ENCODE assay signal across 9 mouse cellular contexts in the genomic region with DNA sequence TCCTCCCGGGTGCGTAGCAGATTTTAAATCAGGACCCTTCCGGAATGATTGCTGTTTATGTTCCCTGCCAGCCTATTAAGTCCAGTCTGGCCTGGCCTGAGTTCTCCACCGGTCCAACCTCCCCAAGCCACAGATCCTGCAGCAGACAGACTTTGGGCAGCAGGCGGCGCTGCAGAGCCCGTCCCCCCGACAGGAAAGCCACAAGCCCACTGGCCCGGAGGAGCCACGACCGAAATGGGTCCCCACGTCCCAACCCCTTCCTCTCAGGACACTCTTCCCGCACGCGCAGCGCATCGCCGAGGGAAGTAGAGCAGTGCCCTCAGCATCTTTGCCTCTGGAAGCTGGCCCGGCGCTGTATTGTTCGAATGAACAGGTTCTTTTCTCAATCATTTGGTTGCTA. TPM values are rescaled to one million over a fixed set of nuclear protein-coding genes. Genes with fewer than 3 reads are reported as not detected.
DNase-seq lines count a peak whose midpoint lies in the region; ATAC-seq and TF ChIP-seq lines count a peak whose summit lies in the region.
"Had no signal": no experiment of that assay in that cellular context is flagged by ENCODE, and none has a peak within 500 bp of the region (broad histone marks: within the 10 kb centered on the region; RNA-seq: fewer than 3 reads in every experiment).

No protein-coding gene starts in this region.

- TF ChIP-seq CTCF in liver, adult 2 months (IDR thresholded peaks at IDR 0.05; ENCODE audit: low read depth, low read length): peak; percentile 71

- H3K27me3 ChIP-seq in embryonic facial prominence, embryonic 14.5 days (replicated peaks; ENCODE audit: control insufficient read depth, insufficient read depth, low read length): peaks cover 27% of the 10 kb centered on the region; the same call in 1 of the 2 replicates
- H3K27me3 ChIP-seq in heart, embryonic 12.5 days (replicated peaks): no peaks in the 10 kb centered on the region
- H3K27me3 ChIP-seq in kidney, embryonic 14.5 days (ENCODE audit: control insufficient read depth, insufficient read depth, low read length): peaks cover 5% of the 10 kb centered on the region
- H3K27me3 ChIP-seq in liver, adult 2 months (ENCODE audit: control insufficient read depth, insufficient read depth, low read length): peaks cover 10% of the 10 kb centered on the region
- H3K27me3 ChIP-seq in neural tube, embryonic 11.5 days (ENCODE audit: control insufficient read depth, insufficient read depth, low read length): peaks cover 3% of the 10 kb centered on the region; the same call in 1 of the 2 replicates
- peaks cover 10% of the 10 kb centered on the region for H3K27me3 ChIP-seq in stomach, embryonic 16.5 days (ENCODE audit: control insufficient read depth, insufficient read depth, low read length)

- H3K4me2 ChIP-seq in embryonic facial prominence, embryonic 14.5 days (ENCODE audit: low read depth, low read length): peak overlapping the region; percentile 79
- peak overlapping the region; percentile 89 for H3K4me2 ChIP-seq in heart, embryonic 12.5 days
- peak overlapping the region; percentile 89 for H3K4me2 ChIP-seq in kidney, embryonic 14.5 days (replicated peaks; ENCODE audit: low read depth, low read length)
- peak overlapping the region; percentile 64 for H3K4me2 ChIP-seq in neural tube, embryonic 11.5 days (ENCODE audit: low read depth)
- H3K4me2 ChIP-seq in stomach, embryonic 16.5 days (ENCODE audit: low read depth, low read length): peak overlapping the region; percentile 91

- peak; percentile 65 for ATAC-seq in embryonic facial prominence, embryonic 14.5 days (ENCODE audit: low read depth)
- ATAC-seq in heart, embryonic 12.5 days (ENCODE audit: insufficient number of reproducible peaks, low FRiP score): 0 out of 2 replicates have a peak, but pooled peaks have one; percentile 34
- peak; percentile 53 for ATAC-seq in kidney, embryonic 14.5 days (ENCODE audit: low FRiP score, low TSS enrichment)
- ATAC-seq in neural tube, embryonic 11.5 days (ENCODE audit: insufficient read depth, low FRiP score, low TSS enrichment): peak; percentile 42
- ATAC-seq in stomach, embryonic 16.5 days (ENCODE audit: insufficient read depth, low FRiP score): peak; percentile 61; the same call in 1 of the 2 replicates

- H3K79me2 ChIP-seq in liver, adult 2 months (ENCODE audit: control insufficient read depth, insufficient read depth, low read length): no peaks in the 10 kb centered on the region

- peak overlapping the region; percentile 54 for H3K4me3 ChIP-seq in embryonic facial prominence, embryonic 14.5 days (ENCODE audit: low read depth, low read length)
- peak overlapping the region; percentile 70 for H3K4me3 ChIP-seq in heart, embryonic 12.5 days
- peak overlapping the region; percentile 69 for H3K4me3 ChIP-seq in kidney, embryonic 14.5 days (ENCODE audit: low read length)
- H3K4me3 ChIP-seq in liver, adult 2 months (ENCODE audit: insufficient read depth, low read depth, low read length): peak overlapping the region; percentile 55
- H3K4me3 ChIP-seq in neural tube, embryonic 11.5 days (ENCODE audit: low read depth, low read length): peak overlapping the region; percentile 71
- H3K4me3 ChIP-seq in stomach, embryonic 16.5 days (replicated peaks; ENCODE audit: low read length): peak overlapping the region; percentile 67

- peak; percentile 52 for DNase-seq in urinary bladder, postnatal 25 days (ENCODE audit: low spot score)
- no peak for DNase-seq in urinary bladder, adult 2 months (ENCODE audit: low spot score)
- DNase-seq in embryonic facial prominence, embryonic 14.5 days (ENCODE audit: low spot score): peak; percentile 71
- DNase-seq in liver, adult 2 months (ENCODE audit: extremely low read depth, low read depth, low spot score): no peak
- DNase-seq in neural tube, embryonic 11.5 days (ENCODE audit: low spot score): peak; percentile 91

- H3K27ac ChIP-seq in embryonic facial prominence, embryonic 14.5 days (replicated peaks; ENCODE audit: low read depth, low read length): no peak overlapping the region
- H3K27ac ChIP-seq in heart, embryonic 12.5 days (ENCODE audit: poor library complexity, severe bottlenecking): no peak overlapping the region
- H3K27ac ChIP-seq in kidney, embryonic 14.5 days (ENCODE audit: low read depth, low read length): no peak overlapping the region
- H3K27ac ChIP-seq in liver, adult 2 months (replicated peaks; ENCODE audit: insufficient read depth, low read depth, low read length): no peak overlapping the region
- H3K27ac ChIP-seq in neural tube, embryonic 11.5 days (ENCODE audit: low read depth, low read length): no peak overlapping the region
- no peak overlapping the region for H3K27ac ChIP-seq in stomach, embryonic 16.5 days (ENCODE audit: low read length)

- H3K9me3 ChIP-seq in embryonic facial prominence, embryonic 14.5 days (ENCODE audit: control insufficient read depth, low read length): no peaks in the 10 kb centered on the region
- H3K9me3 ChIP-seq in heart, embryonic 12.5 days (replicated peaks): no peaks in the 10 kb centered on the region
- no peaks in the 10 kb centered on the region for H3K9me3 ChIP-seq in kidney, embryonic 14.5 days (ENCODE audit: control insufficient read depth, low read length)
- no peaks in the 10 kb centered on the region for H3K9me3 ChIP-seq in neural tube, embryonic 11.5 days (ENCODE audit: control insufficient read depth, low read length)
- H3K9me3 ChIP-seq in stomach, embryonic 16.5 days (replicated peaks; ENCODE audit: control insufficient read depth, low read length): no peaks in the 10 kb centered on the region
- H3K9me3 ChIP-seq: G1E had no signal

- 4% methylated on average over 21 of the region's 21 CpGs for WGBS in embryonic facial prominence, embryonic 14.5 days
- WGBS in heart, embryonic 12.5 days: 3% methylated on average over 21 of the region's 21 CpGs
- WGBS in kidney, embryonic 14.5 days: 4% methylated on average over 21 of the region's 21 CpGs
- 7% methylated on average over 21 of the region's 21 CpGs for WGBS in liver, adult 2 months
- 3% methylated on average over 21 of the region's 21 CpGs for WGBS in neural tube, embryonic 11.5 days
- 3% methylated on average over 21 of the region's 21 CpGs for WGBS in stomach, embryonic 16.5 days

- no peak for TF ChIP-seq POLR2A in liver, adult 2 months (IDR thresholded peaks at IDR 0.05; ENCODE audit: extremely low read depth, insufficient read depth, low read length)

- peak overlapping the region; percentile 62 for H3K9ac ChIP-seq in embryonic facial prominence, embryonic 14.5 days (ENCODE audit: low read depth, low read length)
- H3K9ac ChIP-seq in heart, embryonic 12.5 days: peak overlapping the region; percentile 81; the same call in 1 of the 2 replicates
- H3K9ac ChIP-seq in kidney, embryonic 14.5 days (ENCODE audit: low read depth, low read length): peak overlapping the region; percentile 53; the same call in 1 of the 2 replicates
- H3K9ac ChIP-seq in liver, adult 2 months (ENCODE audit: low read depth, low read length): no peak overlapping the region
- H3K9ac ChIP-seq in neural tube, embryonic 11.5 days (ENCODE audit: low read length): no peak overlapping the region; the same call in 1 of the 2 replicates
- H3K9ac ChIP-seq in stomach, embryonic 16.5 days (ENCODE audit: low read length): no peak overlapping the region; the same call in 1 of the 2 replicates

- no peaks in the 10 kb centered on the region for H3K36me3 ChIP-seq in embryonic facial prominence, embryonic 14.5 days (ENCODE audit: control insufficient read depth, insufficient read depth, low read length)
- no peaks in the 10 kb centered on the region for H3K36me3 ChIP-seq in heart, embryonic 12.5 days
- H3K36me3 ChIP-seq in kidney, embryonic 14.5 days (ENCODE audit: control insufficient read depth, insufficient read depth, low read length): no peaks in the 10 kb centered on the region
- H3K36me3 ChIP-seq in liver, adult 2 months (ENCODE audit: control insufficient read depth, insufficient read depth, low read length): no peaks in the 10 kb centered on the region
- H3K36me3 ChIP-seq in neural tube, embryonic 11.5 days (ENCODE audit: control insufficient read depth, insufficient read depth, low read length): no peaks in the 10 kb centered on the region
- H3K36me3 ChIP-seq in stomach, embryonic 16.5 days (ENCODE audit: control insufficient read depth, insufficient read depth, low read length): no peaks in the 10 kb centered on the region
- H3K36me3 ChIP-seq: G1E had no signal

- H3K4me1 ChIP-seq in embryonic facial prominence, embryonic 14.5 days (ENCODE audit: control insufficient read depth, insufficient read depth, low read length): peaks cover 8% of the 10 kb centered on the region
- H3K4me1 ChIP-seq in heart, embryonic 12.5 days (replicated peaks): peaks cover 5% of the 10 kb centered on the region; the same call in 1 of the 2 replicates
- no peaks in the 10 kb centered on the region for H3K4me1 ChIP-seq in kidney, embryonic 14.5 days (ENCODE audit: control insufficient read depth, insufficient read depth, low read length)
- no peaks in the 10 kb centered on the region for H3K4me1 ChIP-seq in liver, adult 2 months (ENCODE audit: control insufficient read depth, insufficient read depth, low read length)
- H3K4me1 ChIP-seq in neural tube, embryonic 11.5 days (ENCODE audit: control insufficient read depth, insufficient read depth, low read length): no peaks in the 10 kb centered on the region
- H3K4me1 ChIP-seq in stomach, embryonic 16.5 days (ENCODE audit: control insufficient read depth, insufficient read depth, low read length): peaks cover 7% of the 10 kb centered on the region; the same call in 1 of the 2 replicates

RNA-seq across cellular contexts. Expression of a gene that starts 1.1 kb away (rescaled TPM):
- 1.8 and 2.1 TPM in 2 replicates for polyA plus RNA-seq in urinary bladder, adult 2 months (2012; rRNA removed)
- 3.8 and 5.8 TPM in 2 replicates for polyA plus RNA-seq in embryonic facial prominence, embryonic 14.5 days (2014; fragmentation: Nextera tagmentation; extraction: Ambion mirVana)
- 6.4 and 7.3 TPM in 2 replicates for polyA plus RNA-seq in heart, embryonic 12.5 days (2016; fragmentation: Nextera tagmentation; extraction: Ambion mirVana)
- 9.2 and 10.1 TPM in 2 replicates for polyA plus RNA-seq in kidney, embryonic 14.5 days (2014; fragmentation: Nextera tagmentation; extraction: Ambion mirVana)
- 0.46 and 0.87 TPM in 2 replicates for total RNA-seq in liver, adult 2 months (2014; rRNA removed)
- polyA plus RNA-seq in liver, adult 2 months (2012; rRNA removed): 0.21 and 0.27 TPM in 2 replicates
- 5.3 and 6.9 TPM in 2 replicates for polyA plus RNA-seq in neural tube, embryonic 11.5 days (2014; fragmentation: Nextera tagmentation; extraction: Ambion mirVana)
- 3.0 and 4.4 TPM in 2 replicates for polyA plus RNA-seq in stomach, embryonic 16.5 days (2015; fragmentation: Nextera tagmentation; extraction: Ambion mirVana)
- polyA plus RNA-seq: G1E had no signal

Comparison
In these comparisons a context has a peak if more than half of its experiments do, and no peak if none do; other contexts are left out.
1. DNase-seq: peak in urinary bladder, postnatal 25 days (single experiment), embryonic facial prominence, embryonic 14.5 days (single experiment) and neural tube, embryonic 11.5 days (single experiment); none in urinary bladder, adult 2 months (single experiment) and liver, adult 2 months (single experiment).
2. H3K9ac ChIP-seq: peak in embryonic facial prominence, embryonic 14.5 days (single experiment), heart, embryonic 12.5 days (single experiment) and kidney, embryonic 14.5 days (single experiment); none in liver, adult 2 months (single experiment), neural tube, embryonic 11.5 days (single experiment) and stomach, embryonic 16.5 days (single experiment).
3. Peak in every context shown above with its lines, with median percentiles within 50 percentile points of each other: ATAC-seq, H3K4me2 ChIP-seq and H3K4me3 ChIP-seq.